Mouse (Mus musculus): ENCODE results near the gene Psat1.
A peak's percentile ranks its signal among the peaks of the same experiment; 100 is the strongest.

Psat1 gene

DNA sequence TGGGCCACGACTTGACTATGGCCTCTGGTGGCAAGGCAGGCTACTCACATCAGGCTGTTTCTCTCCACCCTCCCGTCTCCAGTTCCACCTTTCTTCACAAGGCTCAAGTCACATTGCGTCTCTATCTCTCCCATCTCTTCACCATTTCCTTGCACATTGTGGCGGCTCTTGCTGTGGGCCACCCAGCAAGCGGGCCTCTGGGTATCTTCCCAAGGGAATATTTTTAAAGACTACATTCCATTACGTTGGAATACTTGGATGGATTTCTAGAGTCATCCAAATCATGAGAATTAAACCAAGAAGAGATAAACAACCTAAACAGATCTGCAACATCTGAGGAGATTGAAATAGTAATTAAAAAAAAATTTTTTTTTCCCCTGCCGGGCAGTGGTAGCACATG lies at the start of gene Psat1:
Gene Psat1 (minus strand): TSS at position 101 of the 400 bp plus-strand sequence.
- no peak for DNase-seq

- DNase-seq: no peak
Observed at GRCm38 (mm10) chr19:15990102-15990501, 43.0 kb upstream of the Psat1 start.

DNA sequence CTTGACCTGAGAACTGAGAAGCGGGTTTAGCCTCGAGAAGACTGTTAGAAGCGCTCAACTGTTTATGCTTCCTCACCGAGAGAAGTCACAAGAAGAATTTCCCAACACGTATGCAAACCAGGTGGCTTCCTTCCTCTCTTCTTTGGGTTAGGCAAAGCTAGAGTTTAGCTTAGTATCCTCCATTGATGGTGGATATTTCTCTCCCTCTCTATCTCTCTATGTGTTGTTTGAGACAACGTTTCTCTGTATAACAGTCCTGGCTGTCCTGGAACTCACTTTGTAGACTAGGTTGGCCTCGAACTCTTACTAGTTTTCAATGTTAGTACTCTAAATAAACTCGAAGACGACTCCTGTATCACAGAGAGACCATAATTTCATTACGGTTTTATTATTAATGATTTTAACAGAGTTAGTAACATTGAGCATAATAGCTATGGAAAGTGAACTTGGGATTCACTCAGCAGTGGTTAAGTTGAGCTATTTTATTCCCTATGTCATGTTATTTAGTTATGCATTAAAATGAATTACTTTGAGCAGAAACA lies 38.1 kb upstream of the Psat1 start:
- DNase-seq: no peak

DNA sequence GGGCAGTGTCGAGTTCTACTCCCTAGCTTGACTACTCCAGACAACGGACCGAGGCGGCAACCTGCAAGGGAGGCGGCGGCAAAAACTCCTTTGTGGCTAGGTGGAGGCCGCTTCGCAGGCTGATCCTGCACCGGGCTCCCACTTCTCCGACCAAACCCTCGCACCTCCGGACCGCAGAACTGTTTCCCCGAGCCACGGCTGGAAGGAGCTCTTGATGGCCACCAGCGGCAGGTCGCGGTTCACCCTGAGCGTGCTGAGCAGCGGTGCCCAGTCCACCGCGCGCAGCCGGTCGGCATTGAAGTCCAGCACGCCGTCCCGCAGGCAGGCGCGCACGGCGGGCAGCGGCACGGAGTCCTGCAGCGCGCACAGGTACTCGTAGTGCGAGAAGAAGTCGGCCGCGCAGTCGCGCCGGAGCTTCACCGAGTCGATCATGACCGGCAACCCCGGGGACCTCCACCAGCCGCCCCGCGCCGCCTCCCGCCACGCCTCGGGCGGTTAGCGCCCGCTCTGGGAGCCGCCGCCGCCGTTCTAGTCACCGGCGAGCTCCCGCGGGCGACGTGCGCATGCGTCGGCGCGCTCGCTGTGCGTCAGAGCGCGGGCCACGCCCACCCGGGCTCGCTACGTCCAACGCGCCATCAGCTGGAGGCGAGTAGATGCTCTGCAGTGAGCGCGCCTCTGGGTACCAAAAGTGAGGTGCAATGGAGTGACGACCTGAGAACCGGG lies 37.5 kb upstream of the Psat1 start, which contains the start of gene Cep78:
Gene Cep78 (minus strand): TSS at position 541 of the 723 bp plus-strand sequence.
- peak; percentile 95 for DNase-seq

GRCm38 (mm10) chr19:15983739-15984344 lies 36.7 kb upstream of the Psat1 start:
- DNase-seq: no peak

DNA sequence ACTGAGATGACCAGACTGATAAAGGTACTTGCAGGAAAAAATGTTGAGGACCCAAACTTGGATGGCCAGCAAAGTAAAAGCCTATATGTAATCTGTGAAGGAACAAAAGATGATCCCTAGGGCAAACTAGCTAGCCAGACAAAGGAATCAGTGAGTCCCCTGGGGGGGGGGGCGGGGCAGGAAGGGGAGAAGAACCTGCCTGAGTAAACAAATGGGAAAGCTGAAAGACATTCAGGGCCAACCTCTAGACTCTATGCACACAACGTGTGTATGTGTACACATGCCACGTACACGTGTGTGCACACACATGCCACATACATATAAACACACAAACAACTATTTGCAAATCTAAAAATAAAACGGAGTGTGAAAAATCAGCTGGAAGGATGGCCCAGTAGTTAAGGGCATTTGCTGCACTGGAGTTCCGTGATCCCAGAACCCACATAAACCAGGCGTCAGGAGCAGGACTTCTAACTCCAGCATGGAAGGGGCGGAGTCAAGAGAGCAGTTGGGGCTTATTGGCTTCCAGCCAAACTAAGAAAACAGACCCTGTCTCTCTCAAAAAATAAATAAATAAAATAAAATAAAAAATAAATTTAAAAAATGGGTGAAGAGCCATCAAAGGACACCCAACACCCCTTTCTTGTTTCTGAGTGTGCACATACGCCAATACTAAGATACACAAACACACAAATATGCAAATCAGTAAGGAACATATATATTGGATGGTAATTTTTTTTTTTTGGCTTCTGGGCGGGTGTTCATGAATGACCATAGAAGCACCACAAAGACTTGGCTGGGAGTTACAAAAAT lies 36.0 kb upstream of the Psat1 start:
- no peak for DNase-seq

DNA sequence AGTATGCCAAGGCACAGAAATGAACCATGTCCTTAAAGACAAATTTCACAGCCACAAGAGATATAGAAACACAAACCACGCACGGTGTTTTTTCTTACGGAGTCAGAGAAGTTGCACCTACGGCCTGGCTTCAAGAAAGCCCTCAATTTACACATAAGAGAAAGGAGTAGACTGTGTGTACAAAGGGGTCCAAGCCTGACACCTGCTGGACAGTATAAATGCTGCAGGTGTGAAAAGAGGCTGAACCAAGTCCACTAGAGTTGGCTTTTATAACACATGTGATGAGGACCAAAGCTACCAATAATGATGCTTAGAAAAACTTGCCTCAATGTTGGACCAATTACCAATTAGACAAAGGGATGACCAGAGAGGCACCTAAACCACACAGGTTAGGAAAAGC lies 34.7 kb upstream of the Psat1 start:
- DNase-seq: peak; percentile 51

- no peak for DNase-seq
Observed at GRCm38 (mm10) chr19:15973365-15973764, 26.2 kb upstream of the Psat1 start.

- peak; percentile 50 for DNase-seq
Observed at GRCm38 (mm10) chr19:15965082-15965481, 17.9 kb upstream of the Psat1 start.

- no peak for DNase-seq
Observed at GRCm38 (mm10) chr19:15964533-15964932, 17.4 kb upstream of the Psat1 start.

GRCm38 (mm10) chr19:15963011-15963695 lies 16.0 kb upstream of the Psat1 start:
- no peak for DNase-seq

GRCm38 (mm10) chr19:15962313-15962712 lies 15.2 kb upstream of the Psat1 start:
- DNase-seq: no peak

DNA sequence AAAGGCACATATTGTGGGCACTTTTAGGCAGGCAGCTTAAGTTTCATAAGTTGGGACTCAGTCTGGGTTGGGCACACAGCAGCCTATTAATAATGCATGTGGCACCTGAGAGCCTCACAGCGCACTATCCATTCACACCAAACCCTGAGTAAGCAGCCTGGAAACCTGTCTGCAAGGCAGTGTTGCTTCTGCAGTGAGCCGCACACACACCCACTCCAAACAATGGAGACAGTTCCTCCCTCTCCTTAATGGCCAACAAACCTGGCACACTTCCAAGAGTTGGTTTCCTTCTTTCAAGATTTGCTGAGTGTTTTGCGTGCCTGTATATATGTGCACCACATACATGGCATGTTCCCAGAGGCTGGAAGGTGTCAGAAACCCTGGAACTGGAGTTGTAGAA lies 3.1 kb upstream of the Psat1 start:
- DNase-seq: no peak

DNA sequence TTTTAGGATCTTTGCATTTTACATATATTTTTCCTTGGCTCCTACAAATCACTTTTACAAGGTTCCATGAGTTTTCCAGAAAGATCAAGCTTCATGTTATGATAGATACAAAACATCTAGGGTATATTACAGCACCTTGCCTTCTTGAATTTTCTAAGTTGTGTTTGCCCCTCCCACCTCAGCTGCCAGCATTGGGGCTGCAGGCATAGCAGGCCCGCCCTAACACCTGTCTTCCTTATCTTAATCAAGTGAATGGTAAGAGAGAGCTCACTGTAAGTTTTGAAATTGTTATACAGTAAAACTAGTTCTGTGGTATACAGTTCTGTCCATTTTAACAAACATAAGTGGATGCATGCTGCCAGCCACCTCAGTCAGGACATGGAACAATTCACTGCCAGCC lies 1.7 kb upstream of the Psat1 start:
- DNase-seq: no peak

- no peak for DNase-seq
Observed at GRCm38 (mm10) chr19:15948426-15948825, 1.3 kb upstream of the Psat1 start.

DNA sequence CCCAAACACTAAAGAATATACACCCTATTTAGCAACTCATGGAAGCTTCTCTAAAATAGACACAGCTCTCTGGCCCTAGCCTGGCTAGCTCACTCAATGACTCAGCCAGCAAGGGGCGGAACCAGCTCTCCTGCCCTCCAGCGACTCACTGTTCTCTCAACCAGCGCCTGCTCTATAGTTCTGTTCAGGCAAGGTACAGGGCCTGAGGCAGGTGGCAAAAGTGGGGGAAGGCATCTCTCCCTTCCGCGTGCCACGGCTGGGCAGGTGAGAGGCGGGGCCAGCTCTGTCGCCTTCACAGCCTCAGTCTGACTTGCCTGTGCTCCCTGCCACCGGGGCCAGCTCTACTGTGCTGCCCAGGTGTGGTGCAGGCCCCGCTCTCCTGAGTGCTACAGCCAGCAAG lies 474 bp downstream of the Psat1 start:
- no peak for DNase-seq

GRCm38 (mm10) chr19:15943117-15943423 lies 4.1 kb downstream of the Psat1 start:
- no peak for DNase-seq

GRCm38 (mm10) chr19:15942421-15943116 lies 4.6 kb downstream of the Psat1 start:
- DNase-seq: no peak

GRCm38 (mm10) chr19:15941399-15941798 lies 5.7 kb downstream of the Psat1 start:
- no peak for DNase-seq

DNA sequence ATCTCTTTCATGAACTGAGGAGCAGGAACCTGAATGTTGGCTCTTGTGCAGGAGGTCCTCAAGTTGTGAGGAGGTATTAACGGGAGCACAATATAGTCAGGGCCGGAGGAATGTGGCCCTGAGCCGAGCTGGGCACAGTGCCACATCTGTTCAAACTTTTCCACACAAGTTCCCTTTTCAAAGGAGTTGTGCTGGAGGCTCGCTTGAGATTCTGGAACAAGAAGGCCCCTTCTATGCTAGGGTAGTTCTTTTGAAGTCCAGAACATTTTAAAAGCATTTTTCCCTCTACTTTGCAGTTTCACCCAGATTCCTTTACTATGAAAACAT lies 21.5 kb downstream of the Psat1 start:
- peak; percentile 65 for DNase-seq

DNA sequence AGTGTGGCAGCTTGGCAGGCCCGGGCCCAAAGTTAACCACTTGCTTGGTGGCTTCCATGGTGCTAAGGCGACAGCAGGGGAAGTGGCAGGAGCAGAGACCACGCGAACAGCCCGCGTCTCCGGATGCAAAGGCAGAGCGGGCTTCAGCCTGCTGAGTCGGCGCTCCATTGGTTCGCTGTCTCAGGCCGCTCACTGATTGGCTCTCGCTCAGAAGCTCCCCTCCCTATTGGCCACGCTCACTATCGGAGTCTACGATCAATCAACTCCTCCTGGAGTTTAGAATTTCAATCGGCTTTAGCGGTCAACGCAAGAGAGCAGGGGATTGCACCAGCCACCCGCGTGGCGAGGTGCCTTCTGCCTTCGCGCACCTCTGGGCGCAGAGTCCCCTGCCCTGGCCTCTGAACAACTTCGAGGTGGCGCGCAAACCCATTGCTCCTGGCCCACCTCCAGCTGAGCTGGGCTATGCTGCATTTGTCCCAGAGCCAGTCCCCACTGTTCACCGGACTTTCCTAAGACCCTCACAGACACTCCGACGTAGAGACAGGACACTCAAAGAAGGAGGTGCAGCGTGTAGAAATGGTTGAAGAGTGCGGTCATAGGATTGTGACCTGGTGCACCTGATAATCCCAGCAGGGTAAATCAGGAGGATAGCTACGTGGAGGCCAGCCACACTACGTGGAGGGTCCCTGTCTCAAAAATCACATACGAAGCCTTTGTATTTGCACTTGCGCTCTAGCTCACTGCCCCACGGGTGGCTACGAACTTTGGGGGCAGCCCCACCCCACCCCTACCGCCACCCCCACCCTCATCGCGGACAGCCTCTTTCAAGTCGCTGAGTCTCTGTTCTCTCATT lies 22.0 kb downstream of the Psat1 start:
- peak; percentile 93 for DNase-seq
